Mouse (Mus musculus): ENCODE results near the gene Fam49a. TPM values are rescaled to one million over a fixed set of nuclear protein-coding genes. Genes with fewer than 3 reads are reported as not detected.

Fam49a gene
- polyA plus RNA-seq, 1 experiment, result 0.38 TPM

GRCm38 (mm10) chr12:12287131-12287786 is 25.3 kb downstream of the Fam49a start:
- H3K4me3 ChIP-seq (ENCODE audit: control insufficient read depth, low read depth, low read length), result peak overlapping the region; percentile 28
- H3K36me3 ChIP-seq (ENCODE audit: control insufficient read depth, insufficient read depth, low read length), result no peaks in the 10 kb centered on the region
- peaks cover 7% of the 10 kb centered on the region for H3K4me1 ChIP-seq (ENCODE audit: control insufficient read depth, insufficient read depth, low read length)
- TF ChIP-seq CTCF (IDR thresholded peaks at IDR 0.05; ENCODE audit: control insufficient read depth, insufficient read depth, insufficient replicate concordance, low read depth, low read length) (no peak), POLR2A (IDR thresholded peaks at IDR 0.05; ENCODE audit: control insufficient read depth, low read depth, low read length) (no peak)
- no peaks in the 10 kb centered on the region for H3K27me3 ChIP-seq (ENCODE audit: control insufficient read depth, insufficient read depth, low read length)
- peak overlapping the region; percentile 45; the same call in 1 of the 2 replicates for H3K27ac ChIP-seq (ENCODE audit: control insufficient read depth, insufficient read depth, low read depth, low read length)

- TF ChIP-seq POLR2A (IDR thresholded peaks at IDR 0.05; ENCODE audit: control insufficient read depth, low read depth, low read length) (no peak), CTCF (IDR thresholded peaks at IDR 0.05; ENCODE audit: control insufficient read depth, insufficient read depth, insufficient replicate concordance, low read depth, low read length) (no peak)
- Histone ChIP-seq H3K36me3 (ENCODE audit: control insufficient read depth, insufficient read depth, low read length) (no peaks in the 10 kb centered on the region), H3K4me1 (ENCODE audit: control insufficient read depth, insufficient read depth, low read length) (peaks cover 7% of the 10 kb centered on the region), H3K4me3 (ENCODE audit: control insufficient read depth, low read depth, low read length) (no peak overlapping the region), H3K27me3 (ENCODE audit: control insufficient read depth, insufficient read depth, low read length) (no peaks in the 10 kb centered on the region), H3K27ac (ENCODE audit: control insufficient read depth, insufficient read depth, low read depth, low read length) (no peak overlapping the region)
These were observed 25.8 kb downstream of the Fam49a start for GRCm38 (mm10) chr12:12287787-12288132.

- no peaks in the 10 kb centered on the region for H3K27me3 ChIP-seq (ENCODE audit: control insufficient read depth, insufficient read depth, low read length)
- no peaks in the 10 kb centered on the region for H3K36me3 ChIP-seq (ENCODE audit: control insufficient read depth, insufficient read depth, low read length)
- no peak overlapping the region for H3K27ac ChIP-seq (ENCODE audit: control insufficient read depth, insufficient read depth, low read depth, low read length)
- TF ChIP-seq CTCF (IDR thresholded peaks at IDR 0.05; ENCODE audit: control insufficient read depth, insufficient read depth, insufficient replicate concordance, low read depth, low read length), result no peak
- TF ChIP-seq POLR2A (IDR thresholded peaks at IDR 0.05; ENCODE audit: control insufficient read depth, low read depth, low read length), result no peak
- H3K4me1 ChIP-seq (ENCODE audit: control insufficient read depth, insufficient read depth, low read length), result peaks cover 7% of the 10 kb centered on the region
- H3K4me3 ChIP-seq (ENCODE audit: control insufficient read depth, low read depth, low read length), result no peak overlapping the region
These were observed 26.6 kb downstream of the Fam49a start for GRCm38 (mm10) chr12:12288586-12288985.

- TF ChIP-seq CTCF (IDR thresholded peaks at IDR 0.05; ENCODE audit: control insufficient read depth, insufficient read depth, insufficient replicate concordance, low read depth, low read length) (no peak), POLR2A (IDR thresholded peaks at IDR 0.05; ENCODE audit: control insufficient read depth, low read depth, low read length) (no peak)
- no peaks in the 10 kb centered on the region for H3K36me3 ChIP-seq (ENCODE audit: control insufficient read depth, insufficient read depth, low read length)
- no peak overlapping the region for H3K27ac ChIP-seq (ENCODE audit: control insufficient read depth, insufficient read depth, low read depth, low read length)
- peaks cover 7% of the 10 kb centered on the region for H3K4me1 ChIP-seq (ENCODE audit: control insufficient read depth, insufficient read depth, low read length)
- no peak overlapping the region for H3K4me3 ChIP-seq (ENCODE audit: control insufficient read depth, low read depth, low read length)
- no peaks in the 10 kb centered on the region for H3K27me3 ChIP-seq (ENCODE audit: control insufficient read depth, insufficient read depth, low read length)
These were observed 27.7 kb downstream of the Fam49a start for GRCm38 (mm10) chr12:12289636-12290035.

- Histone ChIP-seq H3K36me3 (ENCODE audit: control insufficient read depth, insufficient read depth, low read length) (no peaks in the 10 kb centered on the region), H3K4me1 (ENCODE audit: control insufficient read depth, insufficient read depth, low read length) (peaks cover 1% of the 10 kb centered on the region; the same call in 1 of the 2 replicates), H3K27me3 (ENCODE audit: control insufficient read depth, insufficient read depth, low read length) (no peaks in the 10 kb centered on the region), H3K4me3 (ENCODE audit: control insufficient read depth, low read depth, low read length) (no peak overlapping the region), H3K27ac (ENCODE audit: control insufficient read depth, insufficient read depth, low read depth, low read length) (no peak overlapping the region)
- TF ChIP-seq CTCF (IDR thresholded peaks at IDR 0.05; ENCODE audit: control insufficient read depth, insufficient read depth, insufficient replicate concordance, low read depth, low read length), result no peak
- no peak for TF ChIP-seq POLR2A (IDR thresholded peaks at IDR 0.05; ENCODE audit: control insufficient read depth, low read depth, low read length)
These were observed 30.2 kb downstream of the Fam49a start for GRCm38 (mm10) chr12:12292043-12292618.

GRCm38 (mm10) chr12:12294380-12295171 is 32.6 kb downstream of the Fam49a start:
- H3K27ac ChIP-seq (ENCODE audit: control insufficient read depth, insufficient read depth, low read depth, low read length), result no peak overlapping the region
- no peaks in the 10 kb centered on the region for H3K36me3 ChIP-seq (ENCODE audit: control insufficient read depth, insufficient read depth, low read length)
- H3K27me3 ChIP-seq (ENCODE audit: control insufficient read depth, insufficient read depth, low read length), result no peaks in the 10 kb centered on the region
- H3K4me1 ChIP-seq (ENCODE audit: control insufficient read depth, insufficient read depth, low read length), result no peaks in the 10 kb centered on the region
- H3K4me3 ChIP-seq (ENCODE audit: control insufficient read depth, low read depth, low read length), result no peak overlapping the region
- TF ChIP-seq CTCF (IDR thresholded peaks at IDR 0.05; ENCODE audit: control insufficient read depth, insufficient read depth, insufficient replicate concordance, low read depth, low read length) (no peak), POLR2A (IDR thresholded peaks at IDR 0.05; ENCODE audit: control insufficient read depth, low read depth, low read length) (no peak)

- H3K27ac ChIP-seq (ENCODE audit: control insufficient read depth, insufficient read depth, low read depth, low read length), result no peak overlapping the region
- TF ChIP-seq POLR2A (IDR thresholded peaks at IDR 0.05; ENCODE audit: control insufficient read depth, low read depth, low read length), result no peak
- TF ChIP-seq CTCF (IDR thresholded peaks at IDR 0.05; ENCODE audit: control insufficient read depth, insufficient read depth, insufficient replicate concordance, low read depth, low read length), result no peak
These were observed 36.5 kb downstream of the Fam49a start for GRCm38 (mm10) chr12:12298451-12298850.

More at GRCm38 (mm10) chr12:12298451-12298850, 36.5 kb downstream of the Fam49a start:
- H3K27me3 ChIP-seq (ENCODE audit: control insufficient read depth, insufficient read depth, low read length), result no peaks in the 10 kb centered on the region
- H3K4me1 ChIP-seq (ENCODE audit: control insufficient read depth, insufficient read depth, low read length), result no peaks in the 10 kb centered on the region
- no peak overlapping the region for H3K4me3 ChIP-seq (ENCODE audit: control insufficient read depth, low read depth, low read length)
- H3K36me3 ChIP-seq (ENCODE audit: control insufficient read depth, insufficient read depth, low read length), result no peaks in the 10 kb centered on the region
